Mouse (Mus musculus) cerebellum, postnatal 36 days (tissue): ENCODE measurements around the gene Gm10197.
A peak's percentile ranks its signal among the peaks of the same experiment; 100 is the strongest.

Source experiments
- DNase-seq, 2 experiments: peaks; one replicate each; pipeline ENCODE4 v3.0.0; 2021 to 2022; ENCODE audit warnings: mixed read lengths in 2 of 2

Gene Gm10197

DNA sequence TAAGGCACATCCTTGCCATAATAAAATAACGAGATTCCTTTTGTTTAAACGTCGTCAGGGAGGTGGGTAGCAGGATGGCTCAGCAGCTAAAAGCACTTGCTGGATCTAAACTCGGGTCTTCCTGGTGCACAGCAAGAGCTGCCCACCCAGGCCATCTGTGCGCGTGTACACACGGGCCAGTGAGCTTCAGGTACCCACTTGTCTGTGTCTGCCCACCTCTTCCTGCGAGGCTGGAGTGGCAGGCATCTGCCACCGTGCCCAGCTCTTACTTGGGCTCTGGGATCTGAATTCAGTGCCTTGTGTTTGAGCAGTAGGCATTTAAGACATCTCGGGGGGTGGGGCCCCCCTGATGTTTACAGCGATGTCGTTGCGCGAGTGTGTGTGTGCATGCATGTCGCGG, 16.5 kb downstream of the Gm10197 start:
- peak; percentile 50 to 53 for DNase-seq

GRCm38 (mm10) chr19:53354271-53355000, 17.1 kb downstream of the Gm10197 start:
- no peak for DNase-seq

- no peak for DNase-seq
These were observed 17.7 kb downstream of the Gm10197 start for GRCm38 (mm10) chr19:53353864-53354263.

DNA sequence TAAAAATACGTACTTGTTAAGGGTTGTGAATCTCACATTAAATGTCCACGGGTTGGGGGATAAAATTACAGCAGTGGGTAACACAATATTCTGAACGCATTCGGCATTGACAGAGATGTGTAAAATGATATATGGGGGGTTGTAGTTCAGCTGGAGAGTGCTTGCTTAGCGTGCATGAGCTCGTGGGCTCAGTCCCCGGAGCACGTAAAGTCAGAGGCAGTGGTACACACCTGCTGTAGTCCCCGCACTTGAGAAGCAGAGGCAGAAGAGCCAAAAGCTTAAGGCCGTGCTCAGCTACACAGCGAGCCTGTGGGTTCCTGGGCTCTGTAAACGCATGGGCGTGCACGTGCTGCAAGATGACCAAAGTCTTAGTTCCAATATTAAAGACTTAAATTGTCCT, 25.8 kb downstream of the Gm10197 start:
- no peak for DNase-seq

GRCm38 (mm10) chr19:53344062-53344461, 27.5 kb downstream of the Gm10197 start:
- DNase-seq = no peak

DNA sequence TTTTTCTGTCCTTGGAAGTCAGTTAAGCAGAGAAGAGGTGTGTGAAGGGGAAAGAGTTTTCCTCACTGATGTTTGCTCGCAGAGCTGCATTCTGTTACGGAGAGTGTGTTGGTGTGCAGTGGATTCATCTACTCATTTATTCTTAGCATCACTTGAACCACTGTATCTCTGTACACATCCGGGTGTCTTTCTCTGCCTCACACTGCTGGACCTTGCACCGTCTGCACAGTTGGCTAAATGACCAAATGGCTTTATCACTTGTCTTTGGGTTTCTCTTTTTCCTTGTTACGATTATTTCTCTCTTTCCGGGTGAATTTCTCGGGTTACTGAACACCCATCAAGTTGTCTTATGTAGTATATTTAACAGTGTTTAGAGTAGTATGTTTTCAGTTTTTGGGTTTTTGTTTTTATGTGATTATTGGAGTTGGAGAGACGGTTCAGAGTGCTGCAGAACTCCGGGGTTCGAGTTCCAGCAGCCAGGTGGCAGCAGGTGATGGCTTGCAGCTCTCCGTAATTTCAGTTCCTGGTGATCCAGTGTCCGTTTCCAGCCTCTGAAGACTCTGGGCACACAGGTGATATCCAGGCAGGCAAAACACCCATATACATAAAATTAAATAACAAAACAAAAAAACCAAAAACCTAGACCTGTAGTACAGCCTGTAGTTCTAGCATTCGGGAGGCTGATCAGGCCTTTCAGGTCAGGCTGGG, 28.2 kb downstream of the Gm10197 start:
- DNase-seq = no peak

GRCm38 (mm10) chr19:53340423-53340822, 31.1 kb downstream of the Gm10197 start:
- DNase-seq = no peak

- no peak for DNase-seq
These were observed 36.3 kb downstream of the Gm10197 start for GRCm38 (mm10) chr19:53335241-53335640.

GRCm38 (mm10) chr19:53333730-53334129, 37.8 kb downstream of the Gm10197 start:
- DNase-seq = no peak

- no peak for DNase-seq
These were observed 39.6 kb downstream of the Gm10197 start for GRCm38 (mm10) chr19:53331882-53332500.

DNA sequence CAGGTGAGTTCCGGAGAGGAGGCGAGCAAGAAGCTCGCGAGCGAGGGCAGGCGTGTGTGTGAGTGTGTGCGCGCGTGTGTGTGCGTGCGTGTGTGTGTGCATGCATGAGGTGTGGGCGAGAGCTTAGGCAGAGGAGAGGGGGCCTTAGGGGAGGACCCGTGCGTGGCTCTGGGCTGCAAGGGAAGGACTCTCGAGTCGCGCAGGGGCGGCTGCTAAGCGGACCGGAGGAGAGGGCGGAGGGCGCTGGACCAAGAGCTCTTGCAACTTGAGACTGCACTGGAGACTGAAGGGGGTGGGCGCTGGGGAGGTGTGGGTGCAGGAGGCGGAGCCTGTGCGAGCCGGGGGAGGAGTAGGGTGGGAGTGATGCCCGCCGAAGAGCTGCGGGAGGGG, 41.6 kb downstream of the Gm10197 start:
- peak; percentile 56 to 68 for DNase-seq

GRCm38 (mm10) chr19:53329221-53329991, 42.2 kb downstream of the Gm10197 start:
- DNase-seq = peak; percentile 91 to 92

- no peak for DNase-seq
These were observed 43.5 kb downstream of the Gm10197 start for GRCm38 (mm10) chr19:53328116-53328515.

GRCm38 (mm10) chr19:53325578-53326295, 45.8 kb downstream of the Gm10197 start:
- DNase-seq = peak; percentile 80 to 81

DNA sequence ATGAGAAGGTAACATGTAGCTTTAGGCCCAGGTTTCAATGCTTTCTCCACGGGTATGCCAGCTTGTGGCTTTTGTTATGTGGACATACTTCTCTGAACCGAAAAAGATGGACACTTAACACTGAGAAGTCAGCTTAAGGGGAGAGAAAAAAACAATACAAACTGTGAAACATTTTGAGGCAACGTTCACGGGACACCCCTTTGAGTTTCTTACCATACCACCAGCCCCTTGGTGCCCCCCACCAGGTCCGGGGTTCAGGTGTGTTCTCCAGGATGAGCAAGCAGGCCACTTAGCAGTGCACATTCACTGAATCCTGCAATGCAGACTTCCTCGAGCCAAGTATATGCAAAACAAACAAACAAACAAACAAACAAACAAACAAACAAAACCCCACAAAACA, 46.7 kb downstream of the Gm10197 start:
- DNase-seq = peak in 1 of 2 experiments; percentile 40

- no peak for DNase-seq
These were observed 49.0 kb downstream of the Gm10197 start for GRCm38 (mm10) chr19:53322438-53323048.
